Mouse (Mus musculus): ENCODE results near the gene Rfx7. TPM values are rescaled to one million over a fixed set of nuclear protein-coding genes. Genes with fewer than 3 reads are reported as not detected.

Gene Rfx7
- polyA plus RNA-seq, 1 experiment: 54.6 TPM

- Histone ChIP-seq H3K27ac (ENCODE audit: insufficient read depth, low read length) (no peak overlapping the region), H3K9me3 (replicated peaks; ENCODE audit: control insufficient read depth, insufficient read depth, low read length, poor library complexity, severe bottlenecking) (no peaks in the 10 kb centered on the region), H3K9ac (ENCODE audit: low read depth, poor library complexity, severe bottlenecking) (no peak overlapping the region), H3K4me3 (ENCODE audit: low read depth, low read length) (no peak overlapping the region), H3K36me3 (ENCODE audit: control insufficient read depth, insufficient read depth, low read length, poor library complexity, severe bottlenecking) (peaks cover 5% of the 10 kb centered on the region), H3K4me1 (ENCODE audit: control insufficient read depth, insufficient read depth, low read length) (no peaks in the 10 kb centered on the region), H3K27me3 (ENCODE audit: control insufficient read depth, insufficient read depth, low read length, poor library complexity, severe bottlenecking) (no peaks in the 10 kb centered on the region)
- TF ChIP-seq EP300 (IDR thresholded peaks at IDR 0.05; ENCODE audit: insufficient read depth, low read depth, low read length) (no peak), CTCF (IDR thresholded peaks at IDR 0.05; ENCODE audit: low read depth, low read length) (no peak), POLR2A (IDR thresholded peaks at IDR 0.05; ENCODE audit: insufficient read depth, low read length) (no peak)
Observed at GRCm38 (mm10) chr9:72600142-72600541, 68.1 kb downstream of the Rfx7 start.

GRCm38 (mm10) chr9:72609771-72610170 is 77.7 kb downstream of the Rfx7 start:
- no peaks in the 10 kb centered on the region for H3K4me1 ChIP-seq (ENCODE audit: control insufficient read depth, insufficient read depth, low read length)
- TF ChIP-seq EP300 (IDR thresholded peaks at IDR 0.05; ENCODE audit: insufficient read depth, low read depth, low read length): no peak
- no peak for TF ChIP-seq POLR2A (IDR thresholded peaks at IDR 0.05; ENCODE audit: insufficient read depth, low read length)
- TF ChIP-seq CTCF (IDR thresholded peaks at IDR 0.05; ENCODE audit: low read depth, low read length): no peak
- H3K9ac ChIP-seq (ENCODE audit: low read depth, poor library complexity, severe bottlenecking): no peak overlapping the region
- H3K27me3 ChIP-seq (ENCODE audit: control insufficient read depth, insufficient read depth, low read length, poor library complexity, severe bottlenecking): no peaks in the 10 kb centered on the region
- H3K36me3 ChIP-seq (ENCODE audit: control insufficient read depth, insufficient read depth, low read length, poor library complexity, severe bottlenecking): peaks cover 3% of the 10 kb centered on the region
- no peak overlapping the region for H3K27ac ChIP-seq (ENCODE audit: insufficient read depth, low read length)
- H3K4me3 ChIP-seq (ENCODE audit: low read depth, low read length): no peak overlapping the region
- no peaks in the 10 kb centered on the region for H3K9me3 ChIP-seq (replicated peaks; ENCODE audit: control insufficient read depth, insufficient read depth, low read length, poor library complexity, severe bottlenecking)

GRCm38 (mm10) chr9:72613884-72614283 is 81.8 kb downstream of the Rfx7 start:
- TF ChIP-seq POLR2A (IDR thresholded peaks at IDR 0.05; ENCODE audit: insufficient read depth, low read length) (no peak), EP300 (IDR thresholded peaks at IDR 0.05; ENCODE audit: insufficient read depth, low read depth, low read length) (no peak), CTCF (IDR thresholded peaks at IDR 0.05; ENCODE audit: low read depth, low read length) (no peak)
- Histone ChIP-seq H3K9ac (ENCODE audit: low read depth, poor library complexity, severe bottlenecking) (no peak overlapping the region), H3K27me3 (ENCODE audit: control insufficient read depth, insufficient read depth, low read length, poor library complexity, severe bottlenecking) (no peaks in the 10 kb centered on the region), H3K27ac (ENCODE audit: insufficient read depth, low read length) (no peak overlapping the region), H3K36me3 (ENCODE audit: control insufficient read depth, insufficient read depth, low read length, poor library complexity, severe bottlenecking) (peaks cover 22% of the 10 kb centered on the region), H3K4me3 (ENCODE audit: low read depth, low read length) (no peak overlapping the region), H3K4me1 (ENCODE audit: control insufficient read depth, insufficient read depth, low read length) (no peaks in the 10 kb centered on the region), H3K9me3 (replicated peaks; ENCODE audit: control insufficient read depth, insufficient read depth, low read length, poor library complexity, severe bottlenecking) (no peaks in the 10 kb centered on the region)

- H3K27ac ChIP-seq (ENCODE audit: insufficient read depth, low read length): no peak overlapping the region
- H3K9ac ChIP-seq (ENCODE audit: low read depth, poor library complexity, severe bottlenecking): no peak overlapping the region
- H3K36me3 ChIP-seq (ENCODE audit: control insufficient read depth, insufficient read depth, low read length, poor library complexity, severe bottlenecking): peaks cover 22% of the 10 kb centered on the region
- H3K4me1 ChIP-seq (ENCODE audit: control insufficient read depth, insufficient read depth, low read length): no peaks in the 10 kb centered on the region
- H3K4me3 ChIP-seq (ENCODE audit: low read depth, low read length): no peak overlapping the region
- H3K9me3 ChIP-seq (replicated peaks; ENCODE audit: control insufficient read depth, insufficient read depth, low read length, poor library complexity, severe bottlenecking): no peaks in the 10 kb centered on the region
- TF ChIP-seq EP300 (IDR thresholded peaks at IDR 0.05; ENCODE audit: insufficient read depth, low read depth, low read length): no peak
- TF ChIP-seq CTCF (IDR thresholded peaks at IDR 0.05; ENCODE audit: low read depth, low read length): no peak
- no peak for TF ChIP-seq POLR2A (IDR thresholded peaks at IDR 0.05; ENCODE audit: insufficient read depth, low read length)
- H3K27me3 ChIP-seq (ENCODE audit: control insufficient read depth, insufficient read depth, low read length, poor library complexity, severe bottlenecking): no peaks in the 10 kb centered on the region
Observed at GRCm38 (mm10) chr9:72614786-72615480, 82.9 kb downstream of the Rfx7 start.

- no peaks in the 10 kb centered on the region for H3K27me3 ChIP-seq (ENCODE audit: control insufficient read depth, insufficient read depth, low read length, poor library complexity, severe bottlenecking)
- H3K4me3 ChIP-seq (ENCODE audit: low read depth, low read length): no peak overlapping the region
- peaks cover 22% of the 10 kb centered on the region for H3K36me3 ChIP-seq (ENCODE audit: control insufficient read depth, insufficient read depth, low read length, poor library complexity, severe bottlenecking)
- H3K9ac ChIP-seq (ENCODE audit: low read depth, poor library complexity, severe bottlenecking): no peak overlapping the region
- no peaks in the 10 kb centered on the region for H3K4me1 ChIP-seq (ENCODE audit: control insufficient read depth, insufficient read depth, low read length)
- TF ChIP-seq EP300 (IDR thresholded peaks at IDR 0.05; ENCODE audit: insufficient read depth, low read depth, low read length) (no peak), CTCF (IDR thresholded peaks at IDR 0.05; ENCODE audit: low read depth, low read length) (no peak), POLR2A (IDR thresholded peaks at IDR 0.05; ENCODE audit: insufficient read depth, low read length) (no peak)
- H3K9me3 ChIP-seq (replicated peaks; ENCODE audit: control insufficient read depth, insufficient read depth, low read length, poor library complexity, severe bottlenecking): no peaks in the 10 kb centered on the region
- peak overlapping the region; percentile 12 for H3K27ac ChIP-seq (ENCODE audit: insufficient read depth, low read length)
Observed at GRCm38 (mm10) chr9:72618037-72618436, 86.0 kb downstream of the Rfx7 start.

- Histone ChIP-seq H3K9ac (ENCODE audit: low read depth, poor library complexity, severe bottlenecking) (no peak overlapping the region), H3K4me1 (ENCODE audit: control insufficient read depth, insufficient read depth, low read length) (no peaks in the 10 kb centered on the region), H3K9me3 (replicated peaks; ENCODE audit: control insufficient read depth, insufficient read depth, low read length, poor library complexity, severe bottlenecking) (no peaks in the 10 kb centered on the region), H3K36me3 (ENCODE audit: control insufficient read depth, insufficient read depth, low read length, poor library complexity, severe bottlenecking) (no peaks in the 10 kb centered on the region), H3K4me3 (ENCODE audit: low read depth, low read length) (no peak overlapping the region), H3K27me3 (ENCODE audit: control insufficient read depth, insufficient read depth, low read length, poor library complexity, severe bottlenecking) (no peaks in the 10 kb centered on the region), H3K27ac (ENCODE audit: insufficient read depth, low read length) (no peak overlapping the region)
- TF ChIP-seq EP300 (IDR thresholded peaks at IDR 0.05; ENCODE audit: insufficient read depth, low read depth, low read length) (no peak), POLR2A (IDR thresholded peaks at IDR 0.05; ENCODE audit: insufficient read depth, low read length) (no peak), CTCF (IDR thresholded peaks at IDR 0.05; ENCODE audit: low read depth, low read length) (no peak)
Observed at GRCm38 (mm10) chr9:72623605-72624004, 91.6 kb downstream of the Rfx7 start.
